ENCODE assay signal across 1 mouse cellular context in the genomic region with DNA sequence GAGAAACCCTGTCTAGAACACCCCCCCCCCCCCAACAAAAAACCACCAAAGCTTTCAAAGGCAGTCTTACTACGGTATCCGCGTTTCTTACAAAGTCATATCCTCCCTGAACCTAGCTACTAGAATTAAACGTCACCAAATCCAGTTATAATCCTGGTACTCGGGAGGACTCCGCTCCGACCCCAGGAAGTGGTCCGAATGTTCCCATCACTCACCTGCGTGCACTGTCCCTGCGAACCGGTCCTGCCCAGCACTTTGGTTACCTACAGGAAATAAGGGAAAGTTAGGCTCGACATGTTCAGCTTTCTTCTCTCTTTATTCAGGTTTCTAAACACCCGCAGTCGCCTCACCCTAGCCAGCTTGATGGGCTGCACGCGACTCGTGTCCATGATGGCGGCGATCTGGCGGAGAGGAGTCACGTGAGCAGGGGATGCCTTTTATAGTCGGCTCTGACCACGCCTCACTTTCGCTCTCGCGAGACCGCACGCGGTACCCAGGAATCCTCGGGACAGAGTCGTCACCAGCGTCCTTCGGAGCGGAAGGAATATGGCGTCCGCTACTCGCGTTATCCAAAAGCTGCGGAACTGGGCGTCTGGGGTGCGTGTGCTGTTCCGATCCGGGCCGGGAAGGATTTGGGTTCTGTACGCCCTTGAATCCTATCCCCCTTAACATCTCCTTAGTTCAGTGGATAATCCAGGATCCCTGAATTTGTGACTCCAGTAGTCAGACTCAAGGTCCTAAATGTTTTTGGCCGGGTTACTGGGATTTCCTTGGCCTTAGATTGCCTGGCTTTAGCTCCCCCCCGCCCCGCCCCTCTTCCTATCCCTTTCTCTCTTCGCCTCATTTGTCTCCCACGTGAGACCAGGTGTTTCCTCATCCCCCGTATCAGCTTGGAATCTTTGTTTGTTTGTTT.
TF ChIP-seq lines count a peak whose summit lies in the region.

A gene (minus strand): TSS at position 479 of the 913 bp plus-strand sequence.
A gene (plus strand): TSS at position 489 of the 913 bp plus-strand sequence.

TF ChIP-seq in CH12.LX, 34 proteins besides CTCF, POLR2A, EP300 and RAD21:
- TF ChIP-seq JUND (conservative IDR thresholded peaks at IDR 0.05; ENCODE audit: low read depth, low read length): no peak
- TF ChIP-seq ZNF384 (IDR thresholded peaks at IDR 0.05; ENCODE audit: low read depth, low read length): no peak
- TF ChIP-seq KAT2A (IDR thresholded peaks at IDR 0.05; ENCODE audit: insufficient replicate concordance, low read length): peak; percentile 86
- TF ChIP-seq MYC (IDR thresholded peaks at IDR 0.05; ENCODE audit: low read depth, low read length): peak; percentile 97
- 0 out of 2 replicates have a peak, but pooled peaks have one; percentile 43 for TF ChIP-seq MEF2A (IDR thresholded peaks at IDR 0.05; ENCODE audit: borderline replicate concordance, low read depth, low read length)
- peak; percentile 100 for TF ChIP-seq CHD2 (IDR thresholded peaks at IDR 0.05; ENCODE audit: low read length)
- peak; percentile 98 for TF ChIP-seq TBP (conservative IDR thresholded peaks at IDR 0.05; ENCODE audit: low read depth, low read length)
- no peak for TF ChIP-seq PAX5 (IDR thresholded peaks at IDR 0.05; ENCODE audit: low read length)
- TF ChIP-seq ZKSCAN1 (IDR thresholded peaks at IDR 0.05; ENCODE audit: borderline replicate concordance, low read depth, low read length): no peak
- no peak; the same call in 1 of the 2 replicates for TF ChIP-seq RCOR1 (conservative IDR thresholded peaks at IDR 0.05; ENCODE audit: low read depth, low read length)
- TF ChIP-seq NRF1 (IDR thresholded peaks at IDR 0.05; ENCODE audit: low read depth, low read length): peak; percentile 60
- TF ChIP-seq USF1 (IDR thresholded peaks at IDR 0.05; ENCODE audit: low read depth, low read length): peak; percentile 93
- TF ChIP-seq SMC3 (IDR thresholded peaks at IDR 0.05; ENCODE audit: low read depth, low read length): no peak
- TF ChIP-seq JUN (IDR thresholded peaks at IDR 0.05; ENCODE audit: insufficient read depth, low read depth, low read length): no peak
- TF ChIP-seq CHD1 (IDR thresholded peaks at IDR 0.05; ENCODE audit: low read depth, low read length): no peak
- TF ChIP-seq ZMIZ1 (IDR thresholded peaks at IDR 0.05; ENCODE audit: low read depth, low read length): peak; percentile 90
- peak; percentile 96 for TF ChIP-seq NELFE (IDR thresholded peaks at IDR 0.05; ENCODE audit: low read depth, low read length)
- TF ChIP-seq MAZ (IDR thresholded peaks at IDR 0.05; ENCODE audit: low read depth, low read length): no peak
- peak; percentile 99 for TF ChIP-seq BHLHE40 (IDR thresholded peaks at IDR 0.05; ENCODE audit: low read depth, low read length)
- TF ChIP-seq MXI1 (IDR thresholded peaks at IDR 0.05; ENCODE audit: low read depth, low read length): peak; percentile 84
- TF ChIP-seq MAFK (IDR thresholded peaks at IDR 0.05; ENCODE audit: insufficient replicate concordance, low read length): no peak
- TF ChIP-seq SIN3A (IDR thresholded peaks at IDR 0.05; ENCODE audit: low read length): no peak
- peak; percentile 98 for TF ChIP-seq MAX (IDR thresholded peaks at IDR 0.05; ENCODE audit: low read length)
- TF ChIP-seq UBTF (IDR thresholded peaks at IDR 0.05; ENCODE audit: low read depth, low read length): no peak
- TF ChIP-seq ZC3H11A (IDR thresholded peaks at IDR 0.05; ENCODE audit: low read depth, low read length): no peak
- TF ChIP-seq GABPA (IDR thresholded peaks at IDR 0.05; ENCODE audit: insufficient replicate concordance, low read depth, low read length): no peak
- peak; percentile 92 for TF ChIP-seq USF2 (conservative IDR thresholded peaks at IDR 0.05; ENCODE audit: low read depth, low read length)
- TF ChIP-seq HCFC1 (IDR thresholded peaks at IDR 0.05; ENCODE audit: low read depth, low read length): peak; percentile 88
- TF ChIP-seq ETS1 (conservative IDR thresholded peaks at IDR 0.05; ENCODE audit: low read depth, low read length): no peak; the same call in 1 of the 2 replicates
- peak; percentile 99 for TF ChIP-seq TCF12 (IDR thresholded peaks at IDR 0.05; ENCODE audit: low read depth, low read length)
- peak; percentile 79 for TF ChIP-seq ELF1 (IDR thresholded peaks at IDR 0.05; ENCODE audit: low read depth, low read length)
- peak; percentile 81; the same call in 1 of the 2 replicates for TF ChIP-seq POLR2AphosphoS2 (IDR thresholded peaks at IDR 0.05; ENCODE audit: low read depth, low read length)
- TF ChIP-seq IRF4 (IDR thresholded peaks at IDR 0.05; ENCODE audit: low read depth, low read length): no peak; the same call in 1 of the 2 replicates
- TF ChIP-seq E2F4 (IDR thresholded peaks at IDR 0.05; ENCODE audit: insufficient replicate concordance, low read depth, low read length): no peak
